ENCODE assay signal across 7 mouse cellular contexts in genomic region chr7:4915007-4915665, GRCm38 (mm10). TPM values are rescaled to one million over a fixed set of nuclear protein-coding genes. Genes with fewer than 3 reads are reported as not detected.
DNase-seq lines count a peak whose midpoint lies in the region; ATAC-seq lines count a peak whose summit lies in the region.

Gene Zfp628 (plus strand): TSS chr7:4915217.

- H3K36me3 ChIP-seq in embryonic facial prominence, embryonic 11.5 days (replicated peaks; ENCODE audit: control insufficient read depth, insufficient read depth, low read depth, low read length) = peaks cover 6% of the 10 kb centered on the region
- peaks cover 31% of the 10 kb centered on the region for H3K36me3 ChIP-seq in limb, embryonic 10.5 days
- H3K36me3 ChIP-seq in midbrain, embryonic 13.5 days = peaks cover 26% of the 10 kb centered on the region

- peak; percentile 84 for ATAC-seq in embryonic facial prominence, embryonic 11.5 days (replicated peaks; ENCODE audit: insufficient number of reproducible peaks, low FRiP score, low TSS enrichment, low read depth)
- peak; percentile 81 for ATAC-seq in granulocyte monocyte progenitor cell, adult 5-6 weeks (replicated peaks; ENCODE audit: poor library complexity, severe bottlenecking)
- peak; percentile 91 for ATAC-seq in midbrain, embryonic 13.5 days

- H3K27ac ChIP-seq in embryonic facial prominence, embryonic 11.5 days (replicated peaks; ENCODE audit: low read depth, low read length) = peak within 1 kb of the TSS; percentile 96
- peak within 1 kb of the TSS; percentile 99 for H3K27ac ChIP-seq in limb, embryonic 10.5 days
- peak within 1 kb of the TSS; percentile 97 for H3K27ac ChIP-seq in midbrain, embryonic 13.5 days

- H3K9me3 ChIP-seq in embryonic facial prominence, embryonic 11.5 days (replicated peaks; ENCODE audit: control insufficient read depth, low read length) = no peaks in the 10 kb centered on the region
- H3K9me3 ChIP-seq in limb, embryonic 10.5 days (replicated peaks) = no peaks in the 10 kb centered on the region
- H3K9me3 ChIP-seq in midbrain, embryonic 13.5 days = no peaks in the 10 kb centered on the region

- H3K27me3 ChIP-seq in embryonic facial prominence, embryonic 11.5 days (ENCODE audit: control insufficient read depth, insufficient read depth, low read length) = no peaks in the 10 kb centered on the region
- no peaks in the 10 kb centered on the region for H3K27me3 ChIP-seq in limb, embryonic 10.5 days (ENCODE audit: low read depth, poor library complexity, severe bottlenecking)
- no peaks in the 10 kb centered on the region for H3K27me3 ChIP-seq in midbrain, embryonic 13.5 days

- H3K4me3 ChIP-seq in embryonic facial prominence, embryonic 11.5 days (ENCODE audit: low read depth, low read length) = peak within 1 kb of the TSS; percentile 67
- H3K4me3 ChIP-seq in limb, embryonic 10.5 days = peak within 1 kb of the TSS; percentile 84
- H3K4me3 ChIP-seq in midbrain, embryonic 13.5 days (replicated peaks) = peak within 1 kb of the TSS; percentile 54

- no peaks in the 10 kb centered on the region for H3K4me1 ChIP-seq in embryonic facial prominence, embryonic 11.5 days (ENCODE audit: control insufficient read depth, insufficient read depth, low read length)
- peaks cover 19% of the 10 kb centered on the region for H3K4me1 ChIP-seq in limb, embryonic 10.5 days
- peaks cover 29% of the 10 kb centered on the region for H3K4me1 ChIP-seq in midbrain, embryonic 13.5 days (replicated peaks)

- H3K4me2 ChIP-seq in embryonic facial prominence, embryonic 11.5 days (ENCODE audit: low read depth, low read length) = peak within 1 kb of the TSS; percentile 67
- H3K4me2 ChIP-seq in midbrain, embryonic 13.5 days (replicated peaks) = peak within 1 kb of the TSS; percentile 89

- peak within 1 kb of the TSS; percentile 93 for H3K9ac ChIP-seq in embryonic facial prominence, embryonic 11.5 days (replicated peaks; ENCODE audit: low read length)
- H3K9ac ChIP-seq in midbrain, embryonic 13.5 days (replicated peaks) = peak within 1 kb of the TSS; percentile 84

- under 1% methylated on average over 55 of the region's 56 CpGs for WGBS in embryonic facial prominence, embryonic 11.5 days
- under 1% methylated on average over 56 of the region's 56 CpGs for WGBS in limb, embryonic 10.5 days
- WGBS in midbrain, embryonic 13.5 days = 2% methylated on average over 56 of the region's 56 CpGs

- DNase-seq in adrenal gland, postnatal 14 days = peak; percentile 96
- peak; percentile 98 for DNase-seq in embryonic facial prominence, embryonic 11.5 days (ENCODE audit: low spot score)
- DNase-seq in kidney, adult 11 months = peak; percentile 90
- peak; percentile 97 for DNase-seq in limb, embryonic 10.5 days (ENCODE audit: low spot score)
- peak; percentile 89 for DNase-seq in spleen, adult 12 weeks (ENCODE audit: low spot score)

RNA-seq across cellular contexts. Expression of gene Zfp628, which starts in this region (rescaled TPM):
- total RNA-seq in adrenal gland, postnatal 14 days (2021) = 13.7 and 16.2 TPM in 2 replicates
- polyA plus RNA-seq in embryonic facial prominence, embryonic 11.5 days (2014; fragmentation: Nextera tagmentation; extraction: Ambion mirVana) = 2.5 and 3.6 TPM in 2 replicates
- 4.6 and 7.7 TPM in 2 replicates for total RNA-seq in granulocyte monocyte progenitor cell, adult 5-6 weeks (2014; fragmentation: Nextera tagmentation)
- 1.0 and 1.2 TPM in 2 replicates for total RNA-seq in granulocyte monocyte progenitor cell, adult 5-6 weeks (2017)
- polyA plus RNA-seq in limb, embryonic 10.5 days (2016; fragmentation: Nextera tagmentation; extraction: Ambion mirVana) = 4.2 and 5.1 TPM in 2 replicates
- 4.3 and 4.4 TPM in 2 replicates for polyA plus RNA-seq in midbrain, embryonic 13.5 days (2015; fragmentation: Nextera tagmentation; extraction: Ambion mirVana)

Comparison
In these comparisons a context has a peak if more than half of its experiments do, and no peak if none do; other contexts are left out.
1. Peak in every context shown above with its lines: DNase-seq, ATAC-seq, H3K4me3 ChIP-seq and H3K27ac ChIP-seq.